In the genomic region with DNA sequence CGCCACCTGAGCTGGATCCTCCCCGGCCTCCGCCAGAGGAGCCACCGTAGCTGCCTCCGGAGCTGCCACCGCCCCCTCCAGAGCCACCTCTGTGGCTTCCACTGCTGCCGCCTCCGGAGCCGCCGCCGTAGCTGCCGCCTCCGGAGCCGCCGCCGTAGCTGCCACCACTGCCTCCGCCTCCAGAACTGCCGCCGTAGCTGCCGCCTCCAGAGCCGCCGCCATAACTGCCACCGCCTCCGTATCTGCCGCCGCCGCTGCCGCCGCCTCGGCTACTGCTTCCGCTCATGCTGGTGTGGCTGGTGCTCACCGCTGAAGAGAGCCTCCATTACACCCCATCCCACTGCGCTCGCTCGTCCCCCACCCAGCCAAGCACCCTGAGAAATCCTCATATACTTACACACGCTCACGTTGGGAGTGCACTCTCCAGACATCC, we compare ENCODE assay signal across 8 mouse cellular contexts. TPM values are rescaled to one million over a fixed set of nuclear protein-coding genes. Genes with fewer than 3 reads are reported as not detected.
A peak's percentile ranks its signal among the peaks of the same experiment; 100 is the strongest.
DNase-seq lines count a peak whose midpoint lies in the region; ATAC-seq and TF ChIP-seq lines count a peak whose summit lies in the region.

No protein-coding gene starts in this region.

- peak; percentile 53 for DNase-seq in urinary bladder, adult 2 months (ENCODE audit: low spot score)
- no peak for DNase-seq in urinary bladder, postnatal 4 days (ENCODE audit: low spot score in 2 of 2)
- DNase-seq in hindbrain, embryonic 11.5 days (ENCODE audit: low spot score): peak; percentile 64
- peak; percentile 51 to 70 for DNase-seq in layer of hippocampus, postnatal 10 days (ENCODE audit: low spot score in 2 of 2)
- DNase-seq in lung, embryonic 14.5 days: peak; percentile 63
- no peak for DNase-seq in adipocyte (ENCODE audit: low spot score)

- H3K9ac ChIP-seq in embryonic facial prominence, embryonic 12.5 days: peak overlapping the region; percentile 54
- peak overlapping the region; percentile 85 for H3K9ac ChIP-seq in hindbrain, embryonic 11.5 days (ENCODE audit: low read depth, low read length)
- peak overlapping the region; percentile 53 for H3K9ac ChIP-seq in lung, embryonic 14.5 days
- H3K9ac ChIP-seq in neural tube, embryonic 15.5 days (replicated peaks): peak overlapping the region; percentile 63

- H3K4me1 ChIP-seq in embryonic facial prominence, embryonic 12.5 days: no peaks in the 10 kb centered on the region
- peaks cover 2% of the 10 kb centered on the region; the same call in 1 of the 2 replicates for H3K4me1 ChIP-seq in hindbrain, embryonic 11.5 days (replicated peaks; ENCODE audit: control insufficient read depth, insufficient read depth, low read length)
- no peaks in the 10 kb centered on the region for H3K4me1 ChIP-seq in lung, embryonic 14.5 days (ENCODE audit: insufficient read depth)
- peaks cover 20% of the 10 kb centered on the region for H3K4me1 ChIP-seq in neural tube, embryonic 15.5 days

- H3K9me3 ChIP-seq in embryonic facial prominence, embryonic 12.5 days: no peaks in the 10 kb centered on the region
- no peaks in the 10 kb centered on the region for H3K9me3 ChIP-seq in hindbrain, embryonic 11.5 days (ENCODE audit: control insufficient read depth, low read length)
- H3K9me3 ChIP-seq in lung, embryonic 14.5 days (ENCODE audit: low read depth, low read length): no peaks in the 10 kb centered on the region
- H3K9me3 ChIP-seq in neural tube, embryonic 15.5 days (replicated peaks): no peaks in the 10 kb centered on the region

- peaks cover 14% of the 10 kb centered on the region for H3K27me3 ChIP-seq in embryonic facial prominence, embryonic 12.5 days
- H3K27me3 ChIP-seq in hindbrain, embryonic 11.5 days (ENCODE audit: control insufficient read depth, insufficient read depth, low read length): no peaks in the 10 kb centered on the region
- peaks cover 6% of the 10 kb centered on the region; the same call in 1 of the 2 replicates for H3K27me3 ChIP-seq in lung, embryonic 14.5 days (ENCODE audit: insufficient read depth, low read length)
- H3K27me3 ChIP-seq in neural tube, embryonic 15.5 days (replicated peaks): peaks cover 4% of the 10 kb centered on the region

- H3K27ac ChIP-seq in embryonic facial prominence, embryonic 12.5 days: 0 out of 2 replicates have a peak overlapping the region, but pooled peaks have one; percentile 14
- no peak overlapping the region for H3K27ac ChIP-seq in hindbrain, embryonic 11.5 days (ENCODE audit: low read depth, low read length)
- no peak overlapping the region for H3K27ac ChIP-seq in lung, embryonic 14.5 days (ENCODE audit: low read depth)
- peak overlapping the region; percentile 86 for H3K27ac ChIP-seq in neural tube, embryonic 15.5 days (replicated peaks)

- no peak for TF ChIP-seq CTCF in lung, embryonic 14.5 days (IDR thresholded peaks at IDR 0.05; ENCODE audit: low read depth)

- no peak for ATAC-seq in embryonic facial prominence, embryonic 12.5 days (ENCODE audit: insufficient number of reproducible peaks, insufficient read depth, low FRiP score, low TSS enrichment)
- ATAC-seq in hindbrain, embryonic 11.5 days (ENCODE audit: low FRiP score): peak; percentile 72; the same call in 1 of the 2 replicates
- peak; percentile 63 for ATAC-seq in lung, embryonic 14.5 days (ENCODE audit: insufficient read depth)
- ATAC-seq in neural tube, embryonic 15.5 days (ENCODE audit: low FRiP score): peak; percentile 85

- H3K4me2 ChIP-seq in embryonic facial prominence, embryonic 12.5 days (replicated peaks): peak overlapping the region; percentile 70
- peak overlapping the region; percentile 67 for H3K4me2 ChIP-seq in hindbrain, embryonic 11.5 days (replicated peaks; ENCODE audit: low read depth, low read length)
- peak overlapping the region; percentile 87 for H3K4me2 ChIP-seq in lung, embryonic 14.5 days
- H3K4me2 ChIP-seq in neural tube, embryonic 15.5 days: peak overlapping the region; percentile 75

- WGBS in embryonic facial prominence, embryonic 12.5 days: under 1% methylated on average over 37 of the region's 37 CpGs
- WGBS in hindbrain, embryonic 11.5 days: under 1% methylated on average over 35 of the region's 37 CpGs
- under 1% methylated on average over 36 of the region's 37 CpGs for WGBS in lung, embryonic 14.5 days
- WGBS in neural tube, embryonic 15.5 days: under 1% methylated on average over 32 of the region's 37 CpGs

- H3K36me3 ChIP-seq in embryonic facial prominence, embryonic 12.5 days: no peaks in the 10 kb centered on the region
- H3K36me3 ChIP-seq in hindbrain, embryonic 11.5 days (ENCODE audit: control insufficient read depth, insufficient read depth, low read length): no peaks in the 10 kb centered on the region
- no peaks in the 10 kb centered on the region for H3K36me3 ChIP-seq in lung, embryonic 14.5 days (ENCODE audit: insufficient read depth)
- H3K36me3 ChIP-seq in neural tube, embryonic 15.5 days: no peaks in the 10 kb centered on the region

- peak overlapping the region; percentile 44 for H3K4me3 ChIP-seq in embryonic facial prominence, embryonic 12.5 days
- peak overlapping the region; percentile 47 for H3K4me3 ChIP-seq in hindbrain, embryonic 11.5 days (ENCODE audit: low read depth, low read length)
- H3K4me3 ChIP-seq in lung, embryonic 14.5 days (ENCODE audit: low read depth, low read length): peak overlapping the region; percentile 45
- peak overlapping the region; percentile 49 for H3K4me3 ChIP-seq in neural tube, embryonic 15.5 days (replicated peaks)

RNA-seq across cellular contexts. Expression of a gene that starts 4.6 kb away (rescaled TPM):
- 1.9 and 2.6 TPM in 2 replicates for polyA plus RNA-seq in urinary bladder, adult 2 months (2012; rRNA removed)
- polyA plus RNA-seq in embryonic facial prominence, embryonic 12.5 days (2016; fragmentation: Nextera tagmentation; extraction: Ambion mirVana): 2.4 and 3.4 TPM in 2 replicates
- polyA plus RNA-seq in hindbrain, embryonic 11.5 days (2014; fragmentation: Nextera tagmentation; extraction: Ambion mirVana): 1.5 and 1.8 TPM in 2 replicates
- total RNA-seq in layer of hippocampus, postnatal 10 days (2021): 1 to 10 TPM; 5.4 to 6.9 TPM
- polyA plus RNA-seq in lung, embryonic 14.5 days (2014; fragmentation: Nextera tagmentation; extraction: Ambion mirVana): 0.30 and 0.76 TPM in 2 replicates
- 11.9 and 16.9 TPM in 2 replicates for polyA plus RNA-seq in neural tube, embryonic 15.5 days (2015; fragmentation: Nextera tagmentation; extraction: Ambion mirVana)

RNA-seq across cellular contexts. Expression of a gene that starts 23.5 kb away (rescaled TPM):
- 0.04 and 0.14 TPM in 2 replicates for polyA plus RNA-seq in urinary bladder, adult 2 months (2012; rRNA removed)
- polyA plus RNA-seq in embryonic facial prominence, embryonic 12.5 days (2016; fragmentation: Nextera tagmentation; extraction: Ambion mirVana): 0.08 TPM in 1 of 2 replicates, not detected in the other
- polyA plus RNA-seq in hindbrain, embryonic 11.5 days (2014; fragmentation: Nextera tagmentation; extraction: Ambion mirVana): not detected in 2 replicates
- 10 to 100 TPM in 1 of 2 experiments, 1 to 10 TPM in 1; 9.5 to 10.4 TPM for total RNA-seq in layer of hippocampus, postnatal 10 days (2021)
- not detected in 2 replicates for polyA plus RNA-seq in lung, embryonic 14.5 days (2014; fragmentation: Nextera tagmentation; extraction: Ambion mirVana)
- 0.29 and 0.54 TPM in 2 replicates for polyA plus RNA-seq in neural tube, embryonic 15.5 days (2015; fragmentation: Nextera tagmentation; extraction: Ambion mirVana)

RNA-seq across cellular contexts. Expression of a gene that starts 28.0 kb away (rescaled TPM):
- polyA plus RNA-seq in urinary bladder, adult 2 months (2012; rRNA removed): not detected in 2 replicates
- polyA plus RNA-seq in embryonic facial prominence, embryonic 12.5 days (2016; fragmentation: Nextera tagmentation; extraction: Ambion mirVana): not detected in 2 replicates
- polyA plus RNA-seq in hindbrain, embryonic 11.5 days (2014; fragmentation: Nextera tagmentation; extraction: Ambion mirVana): not detected in 2 replicates
- 1 to 10 TPM; 2.0 to 2.1 TPM for total RNA-seq in layer of hippocampus, postnatal 10 days (2021)
- polyA plus RNA-seq in lung, embryonic 14.5 days (2014; fragmentation: Nextera tagmentation; extraction: Ambion mirVana): not detected in 2 replicates
- not detected in 2 replicates for polyA plus RNA-seq in neural tube, embryonic 15.5 days (2015; fragmentation: Nextera tagmentation; extraction: Ambion mirVana)

RNA-seq across cellular contexts. Expression of a gene that starts 43.8 kb away (rescaled TPM):
- not detected in 2 replicates for polyA plus RNA-seq in urinary bladder, adult 2 months (2012; rRNA removed)
- 0.08 TPM in 1 of 2 replicates, not detected in the other for polyA plus RNA-seq in embryonic facial prominence, embryonic 12.5 days (2016; fragmentation: Nextera tagmentation; extraction: Ambion mirVana)
- 0.08 and 0.24 TPM in 2 replicates for polyA plus RNA-seq in hindbrain, embryonic 11.5 days (2014; fragmentation: Nextera tagmentation; extraction: Ambion mirVana)
- 1 to 10 TPM; 2.7 to 4.4 TPM for total RNA-seq in layer of hippocampus, postnatal 10 days (2021)
- polyA plus RNA-seq in lung, embryonic 14.5 days (2014; fragmentation: Nextera tagmentation; extraction: Ambion mirVana): not detected in 2 replicates
- 0.31 and 0.47 TPM in 2 replicates for polyA plus RNA-seq in neural tube, embryonic 15.5 days (2015; fragmentation: Nextera tagmentation; extraction: Ambion mirVana)

RNA-seq across cellular contexts. Expression of a gene that starts 46.7 kb away (rescaled TPM):
- polyA plus RNA-seq in urinary bladder, adult 2 months (2012; rRNA removed): 0.04 TPM in 1 of 2 replicates, not detected in the other
- polyA plus RNA-seq in embryonic facial prominence, embryonic 12.5 days (2016; fragmentation: Nextera tagmentation; extraction: Ambion mirVana): not detected in 2 replicates
- not detected in 2 replicates for polyA plus RNA-seq in hindbrain, embryonic 11.5 days (2014; fragmentation: Nextera tagmentation; extraction: Ambion mirVana)
- not detected for total RNA-seq in layer of hippocampus, postnatal 10 days (2021)
- polyA plus RNA-seq in lung, embryonic 14.5 days (2014; fragmentation: Nextera tagmentation; extraction: Ambion mirVana): not detected in 2 replicates
- not detected in 2 replicates for polyA plus RNA-seq in neural tube, embryonic 15.5 days (2015; fragmentation: Nextera tagmentation; extraction: Ambion mirVana)

Comparison
In these comparisons a context has a peak if more than half of its experiments do, and no peak if none do; other contexts are left out.
1. DNase-seq: peak in urinary bladder, adult 2 months (single experiment), hindbrain, embryonic 11.5 days (single experiment), layer of hippocampus, postnatal 10 days (2 of 2) and lung, embryonic 14.5 days (single experiment); none in urinary bladder, postnatal 4 days (0 of 2) and adipocyte (single experiment).
2. H3K27ac ChIP-seq: peak in embryonic facial prominence, embryonic 12.5 days (single experiment) and neural tube, embryonic 15.5 days (single experiment); none in hindbrain, embryonic 11.5 days (single experiment) and lung, embryonic 14.5 days (single experiment).
3. Peak in every context shown above with its lines, with median percentiles within 50 percentile points of each other: H3K4me2 ChIP-seq, H3K4me3 ChIP-seq and H3K9ac ChIP-seq.